Mouse (Mus musculus) forebrain, embryonic 13.5 days (tissue): Measurements from ENCODE around the gene Spryd7. TPM values are rescaled to one million over a fixed set of nuclear protein-coding genes. Genes with fewer than 3 reads are reported as not detected.

Experiments used
- ATAC-seq: fragments of 200-750 bp; cut with Nextera tagmentation; 2 replicates; pipeline ENCODE4 v1.8.0; 2017
- H3K27ac ChIP-seq: fragments of 300-500 bp; sonication (generic); 2 replicates; pipeline ENCODE4 v1.5.1; 2015; ENCODE audit warnings: inconsistent platforms, mild to moderate bottlenecking, moderate library complexity
- H3K27me3 ChIP-seq: fragments of 300-500 bp; sonication (generic); 2 replicates; pipeline ENCODE4 v1.6.1; 2015; ENCODE audit warnings: mild to moderate bottlenecking, inconsistent platforms
- H3K36me3 ChIP-seq: fragments of 300-500 bp; sonication (generic); 2 replicates; pipeline ENCODE4 v1.6.1; 2015; ENCODE audit warnings: mild to moderate bottlenecking, inconsistent platforms; ENCODE audit not compliant: poor library complexity, severe bottlenecking
- H3K4me1 ChIP-seq: fragments of 300-500 bp; sonication (generic); 2 replicates; pipeline ENCODE4 v1.6.1; 2015; ENCODE audit warnings: inconsistent platforms
- H3K4me2 ChIP-seq: fragments of 300-500 bp; sonication (generic); 2 replicates; pipeline ENCODE4 v1.6.1; 2015; ENCODE audit warnings: inconsistent platforms, mild to moderate bottlenecking, moderate library complexity
- H3K4me3 ChIP-seq: fragments of 300-500 bp; sonication (generic); 2 replicates; pipeline ENCODE4 v1.5.1; 2015; ENCODE audit warnings: mild to moderate bottlenecking, inconsistent platforms
- H3K9ac ChIP-seq: fragments of 300-500 bp; sonication (generic); 2 replicates; pipeline ENCODE4 v1.6.1; 2015; ENCODE audit warnings: mild to moderate bottlenecking, inconsistent platforms
- H3K9me3 ChIP-seq: fragments of 300-500 bp; sonication (generic); replicated peaks from 2 replicates; pipeline ENCODE4 v1.6.1; 2016; ENCODE audit warnings: inconsistent platforms
- WGBS: fragments of 180-500 bp; shearing (Covaris S2); methylation state at CpG from one replicate; pipeline ENCODE4 v1.1.7; 2015; 5-methylcytosine and 5-hydroxymethylcytosine counted together
- polyA plus RNA-seq: library from polyadenylated mRNA; unstranded; fragments of >200 nt; fragmentation: Nextera tagmentation; extraction: Ambion mirVana; gene quantifications from 2 replicates; pipeline ENCODE4 v1.2.1, GENCODE M21; 2015

Gene Spryd7
- polyA plus RNA-seq, 1 experiment from 2014 or later = 31.5 TPM

DNA sequence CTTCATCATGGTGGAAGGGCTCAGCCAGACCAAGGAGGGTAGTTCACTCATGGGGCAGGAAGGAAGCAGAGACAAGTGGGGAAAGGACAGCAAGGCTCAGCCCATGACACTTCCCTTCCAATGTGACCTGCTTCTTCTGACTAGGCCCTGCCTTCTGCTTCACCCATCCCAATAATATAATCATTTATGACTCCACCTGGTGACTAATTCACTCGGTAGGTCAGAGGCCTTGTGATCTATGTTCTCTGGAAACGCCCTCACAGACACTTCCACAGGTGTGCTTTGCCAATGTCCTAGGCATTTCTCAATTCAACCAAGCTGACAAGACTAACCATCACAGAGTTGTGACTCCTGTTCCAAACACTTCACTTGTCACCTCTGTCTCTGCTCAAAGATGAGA is 26.3 kb downstream of the Spryd7 start:
- Histone ChIP-seq H3K9me3 (no peaks in the 10 kb centered on the region), H3K4me1 (no peaks in the 10 kb centered on the region), H3K36me3 (peaks cover 6% of the 10 kb centered on the region), H3K27ac (no peak overlapping the region), H3K4me2 (no peak overlapping the region), H3K27me3 (no peaks in the 10 kb centered on the region), H3K4me3 (no peak overlapping the region), H3K9ac (no peak overlapping the region)
- WGBS = 85% methylated on average over 2 of the region's 2 CpGs
- no peak for ATAC-seq

DNA sequence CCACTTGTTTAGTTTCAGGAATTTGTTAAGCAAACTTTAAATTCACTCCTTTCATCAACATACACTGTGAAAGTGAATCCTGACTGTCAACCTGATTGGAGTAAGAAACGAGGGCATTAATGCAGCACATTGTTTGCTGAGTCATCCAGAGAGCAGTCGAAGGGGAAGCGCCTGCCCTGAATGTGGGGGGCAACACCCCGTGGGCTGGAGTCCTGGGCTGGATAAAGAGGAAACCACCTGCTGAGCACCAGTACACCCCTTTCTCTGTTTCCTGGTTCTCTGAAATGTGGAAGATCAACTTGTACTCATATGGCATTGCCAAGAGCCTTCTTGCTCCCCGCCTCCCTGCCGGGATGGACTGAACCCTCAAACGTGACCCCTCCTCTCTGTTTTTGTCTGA is 27.2 kb downstream of the Spryd7 start:
- Histone ChIP-seq H3K9me3 (no peaks in the 10 kb centered on the region), H3K4me1 (no peaks in the 10 kb centered on the region), H3K27me3 (no peaks in the 10 kb centered on the region), H3K4me3 (no peak overlapping the region), H3K27ac (no peak overlapping the region), H3K4me2 (no peak overlapping the region), H3K36me3 (no peaks in the 10 kb centered on the region; the same call in 1 of the 2 replicates), H3K9ac (no peak overlapping the region)
- ATAC-seq = no peak
- WGBS = 78% methylated on average over 7 of the region's 7 CpGs

DNA sequence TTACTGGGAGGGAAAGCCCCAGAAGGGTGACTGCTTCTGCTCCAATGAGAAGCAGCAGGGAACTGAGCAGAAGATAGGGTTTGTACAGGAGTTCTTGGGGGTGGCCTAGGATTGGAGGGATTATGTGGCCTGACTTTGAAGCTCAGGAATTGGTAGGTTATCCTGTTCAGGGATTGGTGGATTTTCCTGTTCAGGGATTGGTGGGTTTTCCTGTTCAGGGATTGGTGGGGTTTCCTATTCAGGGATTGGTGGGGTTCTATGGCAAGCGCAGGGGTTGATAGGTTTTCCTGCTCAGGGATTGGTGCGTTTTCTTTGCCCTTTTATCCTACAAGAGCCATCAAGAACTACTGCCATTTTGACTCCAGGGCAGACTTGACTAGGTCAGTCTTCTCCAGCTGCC is 30.7 kb downstream of the Spryd7 start:
- 91% methylated on average over 2 of the region's 2 CpGs for whole genome bisulfite sequencing
- ATAC-seq = no peak
- Histone ChIP-seq H3K9me3 (no peaks in the 10 kb centered on the region), H3K36me3 (no peaks in the 10 kb centered on the region), H3K27ac (no peak overlapping the region), H3K4me2 (no peak overlapping the region), H3K4me3 (no peak overlapping the region), H3K4me1 (no peaks in the 10 kb centered on the region), H3K9ac (no peak overlapping the region), H3K27me3 (no peaks in the 10 kb centered on the region)

DNA sequence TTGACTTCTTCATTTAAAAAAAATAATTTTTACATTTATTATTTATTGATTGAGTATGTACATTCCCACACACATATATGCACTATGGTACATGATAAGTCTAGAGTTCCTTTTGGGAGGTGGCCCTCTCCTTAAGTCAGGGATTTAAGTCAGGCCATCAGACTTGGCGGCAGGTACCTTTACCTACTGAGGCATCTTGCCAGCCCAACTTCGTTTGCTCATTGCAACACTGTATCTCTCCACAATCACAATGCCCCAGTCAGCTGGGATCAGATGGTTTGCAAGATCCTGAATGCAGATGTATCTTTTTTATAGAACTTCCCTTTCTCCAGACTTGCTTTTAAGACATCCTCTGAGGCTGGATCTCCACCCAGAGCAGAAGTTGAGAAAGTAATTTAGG is 32.9 kb downstream of the Spryd7 start:
- H3K4me3 ChIP-seq = no peak overlapping the region
- no peak overlapping the region for H3K9ac ChIP-seq
- no peaks in the 10 kb centered on the region for H3K27me3 ChIP-seq
- no peaks in the 10 kb centered on the region for H3K9me3 ChIP-seq
- no peaks in the 10 kb centered on the region for H3K4me1 ChIP-seq
- 96% methylated on average over 2 of the region's 2 CpGs for WGBS
- H3K27ac ChIP-seq = no peak overlapping the region
- H3K36me3 ChIP-seq = no peaks in the 10 kb centered on the region
- no peak overlapping the region for H3K4me2 ChIP-seq
- no peak for ATAC-seq

DNA sequence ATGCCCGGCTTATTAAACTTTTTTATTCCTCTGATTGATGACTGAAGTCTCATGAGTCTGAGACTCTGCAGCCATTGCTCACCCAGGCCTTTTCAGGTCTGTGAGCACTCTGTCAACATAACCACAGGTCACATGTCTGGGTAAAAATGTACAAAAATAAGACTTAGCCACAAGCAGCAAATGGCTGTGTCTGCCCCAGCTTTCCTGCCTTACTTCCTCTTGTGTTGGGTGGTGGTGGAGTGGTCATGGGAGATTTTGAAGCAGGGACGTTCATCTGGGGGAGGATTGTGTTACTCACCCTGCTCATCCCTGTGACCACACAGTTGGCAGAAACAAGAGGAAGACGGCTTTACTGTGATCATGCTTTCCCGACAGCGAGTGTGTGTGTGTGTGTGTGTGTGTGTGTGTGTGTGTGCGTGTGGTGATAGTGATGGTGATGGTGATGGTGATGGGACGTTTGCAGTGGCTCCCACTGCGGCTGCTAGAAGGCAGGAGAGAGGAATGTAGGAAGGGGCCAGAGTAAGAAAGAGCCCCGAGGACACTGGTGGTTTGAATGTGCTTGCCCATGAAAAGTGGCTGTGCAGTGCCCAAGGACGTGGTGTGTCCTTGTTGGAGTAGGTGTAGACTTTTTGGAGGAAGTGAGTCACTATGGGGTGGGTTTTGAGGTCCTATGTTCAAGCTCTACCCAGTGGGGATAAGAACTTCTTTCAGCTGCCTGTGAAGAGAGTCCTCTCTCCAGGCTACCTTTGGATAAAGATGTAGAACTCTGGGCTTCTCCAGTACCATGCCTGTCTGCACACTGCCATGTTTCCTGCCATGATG is 37.8 kb downstream of the Spryd7 start:
- Histone ChIP-seq H3K4me1 (no peaks in the 10 kb centered on the region), H3K4me2 (no peak overlapping the region), H3K4me3 (no peak overlapping the region), H3K27ac (no peak overlapping the region), H3K9me3 (no peaks in the 10 kb centered on the region), H3K27me3 (no peaks in the 10 kb centered on the region), H3K9ac (no peak overlapping the region), H3K36me3 (no peaks in the 10 kb centered on the region)
- 86% methylated on average over 10 of the region's 10 CpGs for WGBS
- ATAC-seq = no peak

DNA sequence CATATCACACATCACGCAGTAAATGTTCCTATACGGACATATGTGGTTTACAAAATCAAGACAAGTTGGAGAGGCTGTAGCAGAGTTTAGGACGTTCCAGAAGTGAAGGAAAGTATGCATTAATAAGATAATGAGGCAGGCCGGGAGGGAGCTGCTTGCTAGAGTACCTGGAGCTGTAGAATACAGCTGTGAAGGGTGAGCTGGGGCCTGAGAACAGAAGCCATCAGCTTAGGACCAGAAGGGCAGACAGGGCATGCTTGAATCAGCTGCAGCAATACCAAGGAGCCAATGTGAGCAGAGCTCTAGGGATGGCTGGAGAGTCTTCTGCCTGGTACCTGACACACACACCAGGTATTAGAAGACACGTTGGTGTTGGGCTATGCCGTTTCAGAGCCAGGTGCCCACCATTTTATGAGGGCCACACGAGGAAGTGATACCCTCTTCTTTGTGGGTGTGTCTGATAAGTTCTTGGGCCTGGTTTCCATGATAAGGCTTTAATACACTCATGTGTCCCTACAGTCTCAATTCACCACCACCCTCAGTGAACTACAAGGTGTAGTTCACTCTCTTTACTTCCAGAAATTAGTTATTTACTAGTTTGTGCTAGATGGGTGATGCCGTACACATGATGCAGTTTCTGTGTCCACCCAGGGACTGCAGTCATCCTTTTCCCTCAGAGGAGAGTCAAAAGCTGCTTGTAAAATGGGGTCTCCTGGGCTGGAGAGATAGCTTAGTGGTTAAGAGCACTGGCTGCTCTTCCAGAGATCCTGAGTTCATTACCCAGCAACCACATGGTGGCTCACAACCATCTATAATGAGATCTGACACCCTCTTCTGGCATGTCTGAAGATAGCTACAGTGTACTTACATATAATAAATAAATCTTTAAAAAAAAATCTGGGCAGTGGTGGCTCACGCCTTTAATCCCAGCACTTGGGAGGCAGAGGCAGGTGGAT is 39.9 kb downstream of the Spryd7 start:
- no peak overlapping the region for H3K27ac ChIP-seq
- H3K4me2 ChIP-seq = no peak overlapping the region
- no peak for ATAC-seq
- no peaks in the 10 kb centered on the region for H3K9me3 ChIP-seq
- no peaks in the 10 kb centered on the region for H3K4me1 ChIP-seq
- H3K9ac ChIP-seq = no peak overlapping the region
- 87% methylated on average over 9 of the region's 9 CpGs for WGBS
- H3K4me3 ChIP-seq = no peak overlapping the region
- no peaks in the 10 kb centered on the region for H3K36me3 ChIP-seq
- H3K27me3 ChIP-seq = no peaks in the 10 kb centered on the region

DNA sequence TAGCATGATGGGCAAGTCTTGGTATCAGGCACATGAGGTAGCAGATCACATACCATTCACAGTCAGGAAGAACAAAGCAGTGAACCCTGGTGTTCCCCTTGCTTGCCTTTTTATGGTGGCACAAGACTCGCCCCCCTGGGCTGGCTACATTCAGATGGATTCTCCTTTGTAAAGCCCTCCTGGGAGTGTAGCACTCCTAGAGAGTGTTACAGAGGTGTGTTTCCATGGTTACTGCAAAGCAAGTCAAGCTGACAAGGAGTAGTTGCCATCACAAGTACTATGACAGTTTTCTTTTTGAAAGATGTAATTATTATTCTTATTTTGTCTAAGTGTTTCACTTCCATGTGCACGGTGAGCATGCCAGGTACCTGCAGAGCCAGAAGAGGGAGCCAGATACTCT is 45.2 kb downstream of the Spryd7 start:
- no peak for ATAC-seq
- Histone ChIP-seq H3K4me1 (no peaks in the 10 kb centered on the region), H3K27me3 (no peaks in the 10 kb centered on the region), H3K9me3 (no peaks in the 10 kb centered on the region; the same call in 1 of the 2 replicates), H3K27ac (no peak overlapping the region), H3K4me2 (no peak overlapping the region), H3K36me3 (no peaks in the 10 kb centered on the region), H3K9ac (no peak overlapping the region), H3K4me3 (no peak overlapping the region)
- WGBS = 75% methylated on average over 2 of the region's 2 CpGs

DNA sequence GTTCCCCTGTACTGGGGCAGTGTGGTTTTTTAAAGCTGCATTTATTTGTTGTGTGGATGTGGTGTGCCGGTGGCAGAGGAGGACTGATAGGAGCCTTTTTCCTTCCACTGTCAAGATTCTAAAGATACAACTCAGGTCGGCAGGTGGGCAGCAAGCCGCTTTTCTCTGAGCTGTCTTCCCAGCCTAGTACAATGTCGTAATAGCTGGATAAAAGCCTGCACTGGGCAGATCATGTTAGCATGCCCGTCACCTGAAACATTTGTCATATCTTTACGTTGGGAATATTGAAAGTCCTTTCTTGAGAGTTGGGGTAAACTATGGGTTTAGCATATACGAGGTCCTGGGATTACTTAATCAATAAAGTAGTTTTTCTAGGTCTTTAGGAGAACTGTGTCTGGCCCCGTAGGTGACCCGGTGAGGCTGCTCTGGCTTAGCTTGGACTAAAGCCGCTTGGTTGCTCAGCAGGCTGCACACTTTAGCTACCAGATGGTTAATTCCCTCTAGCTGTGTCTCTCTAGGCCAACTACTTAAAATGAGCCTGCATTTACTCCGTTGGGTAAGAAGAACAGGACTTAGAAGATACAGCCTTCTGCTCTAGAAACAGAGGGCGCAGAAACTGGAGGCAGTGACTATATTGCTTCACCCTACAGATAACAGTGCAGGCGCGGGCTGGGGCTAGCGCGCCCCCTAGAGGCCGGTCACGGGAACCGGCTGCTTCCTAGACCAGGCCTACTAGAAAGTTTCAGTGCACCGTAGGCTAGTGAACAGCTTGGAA is 58.8 kb downstream of the Spryd7 start:
- Histone ChIP-seq H3K27ac (no peak overlapping the region), H3K4me3 (no peak overlapping the region), H3K27me3 (no peaks in the 10 kb centered on the region), H3K4me1 (no peaks in the 10 kb centered on the region), H3K36me3 (no peaks in the 10 kb centered on the region), H3K4me2 (no peak overlapping the region), H3K9ac (no peak overlapping the region), H3K9me3 (no peaks in the 10 kb centered on the region)
- ATAC-seq = peak; percentile 81
- WGBS = 42% methylated on average over 20 of the region's 20 CpGs

DNA sequence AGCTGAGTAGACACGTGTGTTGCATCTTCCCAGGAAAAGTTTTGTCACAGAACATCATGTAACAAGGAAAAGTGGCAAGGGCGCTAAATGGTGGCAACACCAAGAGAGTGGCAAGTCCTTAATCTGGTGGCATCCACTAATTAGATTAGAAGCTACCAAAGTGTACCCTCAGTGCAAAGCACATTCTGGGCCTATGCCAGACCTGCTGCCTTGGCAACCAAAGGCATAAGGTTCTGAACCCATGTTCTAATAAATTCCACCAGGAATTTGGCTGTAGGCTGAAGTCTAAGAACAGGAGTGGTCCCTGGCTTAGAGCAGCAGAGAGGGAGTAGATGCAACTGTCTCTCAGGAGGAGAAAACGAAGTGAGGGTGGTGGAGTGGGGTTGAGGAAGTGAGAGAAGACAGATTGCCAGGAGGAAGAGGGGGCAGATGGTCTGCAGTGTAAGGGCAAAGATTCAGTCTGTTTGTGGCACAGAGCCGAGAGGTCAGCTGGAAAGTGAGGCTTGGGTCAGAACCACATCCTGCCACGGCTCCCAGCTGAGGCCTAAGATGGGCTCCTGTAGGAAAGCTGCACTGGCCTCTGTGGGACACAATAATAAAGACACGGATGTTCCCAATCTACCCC is 63.1 kb downstream of the Spryd7 start:
- no peak for ATAC-seq
- H3K9me3 ChIP-seq = no peaks in the 10 kb centered on the region
- no peaks in the 10 kb centered on the region for H3K27me3 ChIP-seq
- H3K27ac ChIP-seq = no peak overlapping the region
- H3K4me2 ChIP-seq = no peak overlapping the region
- WGBS = 76% methylated on average over 6 of the region's 6 CpGs
- no peak overlapping the region for H3K9ac ChIP-seq
- no peaks in the 10 kb centered on the region for H3K4me1 ChIP-seq
- no peaks in the 10 kb centered on the region for H3K36me3 ChIP-seq
- H3K4me3 ChIP-seq = no peak overlapping the region
